Mouse (Mus musculus) G1E (cell line): ENCODE results near the gene Nthl1.
"Not testable (repeated sequence)": the region's sequence is repeated elsewhere in the genome, so short reads cannot be mapped to it uniquely, and the experiment has no call there.

Experiments used
- CTCF ChIP-seq: IDR thresholded peaks from 2 replicates; pipeline ENCODE4 v1.5.1; 2012; ENCODE audit warnings: low read depth, low read length, inconsistent platforms, mixed read lengths
- GATA1 ChIP-seq: IDR thresholded peaks from 2 replicates; pipeline ENCODE4 v1.6.1; 2012; ENCODE audit warnings: borderline replicate concordance, low read length, inconsistent platforms, mixed read lengths
- TAL1 ChIP-seq: conservative IDR thresholded peaks from 2 replicates; pipeline ENCODE4 v1.6.1; 2012; ENCODE audit warnings: low read depth, low read length, inconsistent platforms, mixed read lengths

GRCm38 (mm10) chr17:24667011-24667410 is 34.5 kb downstream of the Nthl1 start:
- TF ChIP-seq CTCF, GATA1, TAL1: not testable (repeated sequence)
